Mouse (Mus musculus) bone marrow, adult 2 months (tissue): ENCODE measurements around the gene Kctd14.

Experiments used
- CTCF ChIP-seq: fragments of 200-500 bp; IDR thresholded peaks from 2 replicates; pipeline ENCODE4 v1.5.1; 2011; ENCODE audit warnings: low read length, control low read depth; ENCODE audit not compliant: control insufficient read depth, insufficient read depth
- POLR2A ChIP-seq: fragments of 200-500 bp; IDR thresholded peaks from 2 replicates; pipeline ENCODE4 v1.6.1; 2011; ENCODE audit warnings: low read depth, mild to moderate bottlenecking, control low read depth, low read length, borderline replicate concordance; ENCODE audit not compliant: control insufficient read depth

GRCm38 (mm10) chr7:97480821-97481339, 29.8 kb downstream of the Kctd14 start, which contains the start of gene Ints4:
- TF ChIP-seq POLR2A (0 out of 2 replicates have a peak, but pooled peaks have one; percentile 25), CTCF (peak; percentile 7; the same call in 1 of the 2 replicates)
